Mouse (Mus musculus): Measurements from ENCODE around the gene Defb28. TPM values are rescaled to one million over a fixed set of nuclear protein-coding genes. Genes with fewer than 3 reads are reported as not detected.
A peak's percentile ranks its signal among the peaks of the same experiment; 100 is the strongest.

Defb28 gene
- polyA plus RNA-seq, 1 experiment from 2014 or later, result 0.95 TPM

DNA sequence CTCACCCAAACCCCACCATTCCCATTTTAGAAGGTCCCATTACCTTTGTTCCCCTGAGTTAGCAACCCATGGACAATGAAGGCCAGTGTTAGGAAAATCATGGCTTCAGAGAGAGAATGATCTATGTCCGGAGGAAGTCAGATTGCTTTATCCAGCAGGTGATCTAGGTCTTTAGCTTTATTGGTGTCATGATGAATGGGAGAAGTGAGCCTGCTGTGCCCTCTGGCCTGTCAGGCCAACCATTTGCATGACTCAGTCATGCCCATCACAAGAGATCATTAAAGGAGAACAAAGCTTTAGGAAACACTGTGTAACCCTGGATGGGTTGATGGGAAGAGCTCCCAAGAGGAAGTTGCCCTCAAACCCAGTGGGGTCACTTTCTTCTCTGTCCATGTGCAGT, 6.5 kb upstream of the Defb28 start, which contains the start of gene Defb26:
TSS of gene Defb26 (minus strand) at position 101 of the 400 bp plus-strand sequence.
- Histone ChIP-seq H3K9me3 (replicated peaks) (no peaks in the 10 kb centered on the region), H3K9ac (no peak within 1 kb of the TSS), H3K36me3 (no peaks in the 10 kb centered on the region), H3K4me3 (replicated peaks) (no peak within 1 kb of the TSS), H3K27me3 (no peaks in the 10 kb centered on the region), H3K4me2 (no peak within 1 kb of the TSS), H3K27ac (no peak within 1 kb of the TSS), H3K4me1 (0 out of 2 replicates have a peak, but pooled peaks cover 6% of the 10 kb centered on the region)
- WGBS, result 68% methylated on average over 1 of the region's 1 CpGs
- no peak for ATAC-seq (replicated peaks; ENCODE audit: low FRiP score)

DNA sequence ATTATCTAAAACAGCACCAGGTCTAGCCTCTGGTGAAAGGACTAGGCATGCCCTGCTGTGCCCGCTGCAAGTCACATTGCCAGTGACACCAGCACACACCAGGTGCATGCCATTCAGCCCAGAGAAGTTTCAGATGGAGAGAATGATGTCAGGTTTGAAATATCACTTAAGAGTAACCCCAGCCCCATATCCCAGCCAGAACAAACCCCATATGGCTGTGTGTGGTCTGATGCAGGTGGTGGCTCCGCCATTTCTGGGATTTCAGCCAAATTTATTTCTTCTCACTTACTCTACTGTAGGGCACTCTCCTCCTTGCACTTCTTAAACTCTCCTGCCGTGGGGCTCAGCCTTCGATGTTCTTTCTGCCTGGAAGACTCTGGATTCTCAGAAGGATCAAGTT, 2.0 kb upstream of the Defb28 start:
- Histone ChIP-seq H3K36me3 (no peaks in the 10 kb centered on the region), H3K9me3 (replicated peaks) (no peaks in the 10 kb centered on the region), H3K27me3 (no peaks in the 10 kb centered on the region), H3K9ac (no peak overlapping the region), H3K27ac (no peak overlapping the region), H3K4me3 (replicated peaks) (no peak overlapping the region), H3K4me2 (no peak overlapping the region), H3K4me1 (0 out of 2 replicates have a peak, but pooled peaks cover 8% of the 10 kb centered on the region)
- WGBS, result 42% methylated on average over 4 of the region's 4 CpGs
- peak; percentile 67 for ATAC-seq (replicated peaks; ENCODE audit: low FRiP score)

DNA sequence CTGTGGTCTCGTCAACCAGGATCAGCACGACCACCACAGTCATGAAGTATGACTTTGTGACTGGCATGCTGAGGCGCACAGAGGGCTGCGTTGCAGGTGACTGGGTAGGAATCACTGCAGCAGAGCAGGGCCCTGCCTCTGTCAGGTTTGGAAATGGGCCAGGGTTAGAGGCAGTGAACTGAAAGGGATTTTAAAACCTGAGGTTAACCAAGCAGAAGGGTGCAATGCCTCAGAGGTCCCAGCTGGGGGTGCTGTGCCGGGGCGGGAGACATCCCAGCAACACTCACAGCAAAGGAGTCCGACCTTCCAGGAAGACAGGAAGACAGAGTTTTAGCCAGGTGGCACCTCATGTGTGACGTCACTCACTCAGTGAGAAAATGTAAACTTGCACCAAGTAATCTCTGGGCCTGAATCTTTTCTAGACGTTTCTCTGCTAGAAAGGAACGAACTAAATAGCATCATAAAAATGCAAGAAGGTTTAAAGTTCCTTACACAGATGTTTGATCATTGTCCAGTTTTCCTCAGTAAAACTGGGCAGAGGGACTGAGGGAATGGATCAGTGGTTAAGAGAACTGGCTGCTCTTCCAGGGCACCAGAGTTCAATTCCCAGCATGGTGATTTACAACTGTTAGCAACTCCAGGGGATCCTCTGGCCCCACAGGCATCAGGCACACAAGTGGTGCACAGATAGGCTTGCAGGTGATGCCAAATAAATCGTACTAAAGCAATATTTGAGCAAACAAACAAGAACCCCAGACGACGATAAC, 22.1 kb downstream of the Defb28 start, which contains the start of gene Defb29:
TSS of gene Defb29 (minus strand) at position 155 of the 767 bp plus-strand sequence.
- ATAC-seq (replicated peaks; ENCODE audit: low FRiP score), result peak; percentile 10; the same call in 1 of the 2 replicates
- Histone ChIP-seq H3K27ac (0 out of 2 replicates have a peak within 1 kb of the TSS, but pooled peaks have one; percentile 41), H3K36me3 (no peaks in the 10 kb centered on the region), H3K4me3 (replicated peaks) (no peak within 1 kb of the TSS), H3K27me3 (no peaks in the 10 kb centered on the region), H3K4me1 (peaks cover 32% of the 10 kb centered on the region), H3K4me2 (no peak within 1 kb of the TSS), H3K9me3 (replicated peaks) (peaks cover 4% of the 10 kb centered on the region; the same call in 1 of the 2 replicates), H3K9ac (no peak within 1 kb of the TSS)
- WGBS, result 37% methylated on average over 13 of the region's 13 CpGs

DNA sequence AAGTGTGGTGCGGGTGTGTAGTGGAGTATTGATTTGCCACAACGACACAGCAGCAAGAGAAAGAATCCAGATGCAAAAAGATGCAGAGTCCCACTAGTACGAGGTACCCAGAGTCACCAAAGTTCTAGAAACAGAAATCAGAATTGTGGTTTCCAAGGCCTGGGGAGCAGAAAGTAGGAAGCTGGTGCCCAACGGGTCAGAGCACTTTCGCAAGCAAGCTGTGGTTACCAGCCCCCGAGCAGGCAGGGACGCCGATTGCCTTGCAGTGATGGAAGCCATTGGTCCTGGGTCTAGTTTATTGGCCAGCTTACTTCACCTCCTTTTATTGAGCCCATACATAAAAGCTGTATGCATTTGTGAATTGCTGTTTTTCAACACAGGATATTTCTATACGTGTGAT, 23.9 kb downstream of the Defb28 start:
- Histone ChIP-seq H3K9me3 (replicated peaks) (peaks cover 4% of the 10 kb centered on the region; the same call in 1 of the 2 replicates), H3K36me3 (no peaks in the 10 kb centered on the region), H3K27me3 (no peaks in the 10 kb centered on the region), H3K27ac (no peak overlapping the region), H3K4me3 (replicated peaks) (no peak overlapping the region), H3K9ac (no peak overlapping the region), H3K4me1 (peaks cover 39% of the 10 kb centered on the region), H3K4me2 (no peak overlapping the region)
- no peak for ATAC-seq (replicated peaks; ENCODE audit: low FRiP score)
- 82% methylated on average over 9 of the region's 9 CpGs for whole genome bisulfite sequencing

DNA sequence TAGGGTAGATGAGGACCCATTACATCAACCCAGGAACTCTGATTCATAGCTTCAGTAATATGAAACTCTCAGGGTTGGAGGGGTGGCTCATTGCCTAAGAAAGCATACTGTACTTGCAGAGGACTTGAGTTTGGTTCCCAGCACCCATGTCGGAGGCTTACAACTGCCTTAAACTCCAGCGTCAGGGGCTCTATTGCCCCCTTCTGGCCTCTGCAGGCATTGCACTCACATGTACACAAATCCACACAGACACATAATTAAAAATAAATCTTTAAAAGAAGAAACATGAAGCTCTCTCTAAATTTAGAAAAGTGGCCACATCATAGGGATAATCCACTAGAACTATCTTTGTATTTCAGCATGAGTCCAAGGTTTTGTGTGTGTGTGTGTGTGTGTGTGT, 24.8 kb downstream of the Defb28 start:
- Histone ChIP-seq H3K4me1 (peaks cover 39% of the 10 kb centered on the region), H3K9me3 (replicated peaks) (peaks cover 4% of the 10 kb centered on the region; the same call in 1 of the 2 replicates), H3K36me3 (no peaks in the 10 kb centered on the region), H3K9ac (no peak overlapping the region), H3K27me3 (no peaks in the 10 kb centered on the region), H3K4me2 (no peak overlapping the region), H3K4me3 (replicated peaks) (no peak overlapping the region), H3K27ac (peak overlapping the region; percentile 79)
- WGBS, result 80% methylated on average over 2 of the region's 2 CpGs
- no peak for ATAC-seq (replicated peaks; ENCODE audit: low FRiP score)

DNA sequence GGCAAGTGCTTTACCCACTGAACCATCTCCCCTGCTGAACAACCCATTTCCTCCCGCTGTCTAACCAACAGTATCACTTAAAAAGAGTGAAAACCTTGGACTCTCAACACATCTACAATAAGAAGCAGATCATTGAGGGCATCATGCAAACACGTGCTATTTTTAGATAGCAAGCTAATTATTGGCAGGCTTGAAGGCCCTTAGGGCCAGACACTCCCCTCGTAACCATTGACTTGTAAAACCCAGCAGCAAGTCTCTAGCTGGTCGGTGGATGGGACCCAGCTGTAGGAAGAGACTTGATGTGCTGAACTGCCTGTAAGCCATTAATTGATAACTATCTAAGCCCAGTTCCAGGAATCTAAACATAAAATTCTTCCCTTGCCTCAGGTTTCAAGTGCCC, 25.4 kb downstream of the Defb28 start:
- H3K27me3 ChIP-seq, result no peaks in the 10 kb centered on the region
- H3K9ac ChIP-seq, result no peak overlapping the region
- peak; percentile 63 for ATAC-seq (replicated peaks; ENCODE audit: low FRiP score)
- H3K27ac ChIP-seq, result peak overlapping the region; percentile 79
- peaks cover 39% of the 10 kb centered on the region for H3K4me1 ChIP-seq
- H3K9me3 ChIP-seq (replicated peaks), result peaks cover 4% of the 10 kb centered on the region; the same call in 1 of the 2 replicates
- H3K36me3 ChIP-seq, result no peaks in the 10 kb centered on the region
- no peak overlapping the region for H3K4me3 ChIP-seq (replicated peaks)
- 52% methylated on average over 4 of the region's 4 CpGs for WGBS
- no peak overlapping the region for H3K4me2 ChIP-seq

DNA sequence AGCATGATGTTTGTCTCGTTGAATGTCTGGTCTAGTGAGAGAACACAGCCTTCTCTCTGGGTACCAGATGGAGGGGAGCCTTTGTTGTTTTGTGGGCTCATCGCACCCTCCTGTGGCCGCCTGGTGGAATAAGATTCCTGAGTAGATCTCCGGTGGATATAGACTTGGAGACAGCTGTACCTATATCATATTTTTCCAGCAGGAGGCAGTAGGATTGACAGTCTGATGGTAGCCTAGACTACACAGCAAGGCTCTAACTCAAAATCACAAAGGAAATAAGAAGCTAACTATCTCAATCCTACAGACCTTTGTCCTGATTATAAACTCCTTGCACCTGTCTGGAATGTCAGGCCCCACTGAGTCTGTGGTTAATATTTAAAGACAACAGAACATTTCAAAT, 26.6 kb downstream of the Defb28 start:
- no peak overlapping the region for H3K4me3 ChIP-seq (replicated peaks)
- H3K9me3 ChIP-seq (replicated peaks), result peaks cover 4% of the 10 kb centered on the region; the same call in 1 of the 2 replicates
- peak overlapping the region; percentile 79; the same call in 1 of the 2 replicates for H3K27ac ChIP-seq
- peak; percentile 79 for ATAC-seq (replicated peaks; ENCODE audit: low FRiP score)
- no peak overlapping the region for H3K9ac ChIP-seq
- H3K4me2 ChIP-seq, result no peak overlapping the region
- no peaks in the 10 kb centered on the region for H3K27me3 ChIP-seq
- 13% methylated on average over 4 of the region's 4 CpGs for WGBS
- H3K36me3 ChIP-seq, result no peaks in the 10 kb centered on the region
- peaks cover 39% of the 10 kb centered on the region for H3K4me1 ChIP-seq

DNA sequence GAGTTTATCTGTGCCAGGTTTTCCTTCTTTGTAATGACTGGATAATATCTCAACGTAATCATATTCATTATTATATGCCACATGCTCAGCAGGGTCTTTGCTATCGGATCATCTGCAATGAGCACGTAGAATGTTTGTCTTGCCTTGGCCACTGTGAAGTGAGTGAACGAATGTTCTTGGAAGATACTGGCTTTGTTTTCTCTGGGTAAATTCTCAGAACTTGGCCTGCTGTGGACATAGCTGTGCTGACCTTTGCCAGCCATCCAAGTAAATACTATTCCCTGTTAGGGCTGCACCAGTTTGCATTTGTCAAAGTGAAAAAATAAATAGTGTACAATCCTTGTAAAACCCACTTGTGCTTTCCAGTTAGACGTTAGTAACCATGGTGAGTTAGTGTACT, 30.1 kb downstream of the Defb28 start:
- H3K4me2 ChIP-seq, result no peak overlapping the region
- no peak for ATAC-seq (replicated peaks; ENCODE audit: low FRiP score)
- WGBS, result 63% methylated on average over 5 of the region's 5 CpGs

DNA sequence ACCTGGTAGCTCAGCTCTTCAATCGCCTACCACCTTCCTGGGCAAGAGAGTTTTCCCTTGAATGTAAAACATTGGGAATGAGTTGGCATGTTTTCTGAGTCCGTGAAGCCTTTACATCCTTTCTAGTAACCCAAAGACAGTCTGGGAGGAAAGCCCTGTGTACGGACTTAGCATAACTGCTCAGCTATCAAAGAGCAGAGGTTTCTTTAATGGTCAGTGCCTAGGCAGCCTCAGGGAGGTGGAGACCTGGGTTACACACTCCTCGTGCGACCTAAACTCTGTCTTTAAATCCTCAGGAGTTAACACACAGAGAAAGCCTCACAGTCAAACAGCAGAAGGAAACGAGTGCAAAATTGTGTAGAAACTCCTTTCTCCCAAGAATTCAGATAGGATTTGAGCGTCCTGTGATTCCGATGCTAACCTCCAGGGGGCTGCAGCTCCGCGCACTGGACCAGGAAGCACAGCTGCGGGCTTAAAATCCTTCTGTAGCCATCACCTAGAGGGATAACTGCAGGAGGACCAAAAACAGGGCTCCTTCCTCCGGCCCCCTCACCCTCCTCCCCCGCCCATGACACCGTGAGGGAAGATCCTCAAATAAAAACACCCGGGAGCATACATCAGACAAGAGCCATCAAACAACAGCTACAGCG, 35.8 kb downstream of the Defb28 start:
- Histone ChIP-seq H3K27ac (0 out of 2 replicates have a peak overlapping the region, but pooled peaks have one; percentile 41), H3K4me1 (peaks cover 23% of the 10 kb centered on the region), H3K4me2 (peak overlapping the region; percentile 52), H3K36me3 (no peaks in the 10 kb centered on the region), H3K27me3 (no peaks in the 10 kb centered on the region), H3K4me3 (replicated peaks) (peak overlapping the region; percentile 21; the same call in 1 of the 2 replicates), H3K9ac (no peak overlapping the region), H3K9me3 (replicated peaks) (no peaks in the 10 kb centered on the region)
- WGBS, result 11% methylated on average over 16 of the region's 16 CpGs
- 0 out of 2 replicates have a peak, but pooled peaks have one; percentile 49 for ATAC-seq (replicated peaks; ENCODE audit: low FRiP score)

More for the DNA sequence above, 30.1 kb downstream of the Defb28 start:
- H3K27ac ChIP-seq, result 0 out of 2 replicates have a peak overlapping the region, but pooled peaks have one; percentile 6
- no peaks in the 10 kb centered on the region for H3K27me3 ChIP-seq
- H3K4me1 ChIP-seq, result peaks cover 38% of the 10 kb centered on the region
- no peak overlapping the region for H3K4me3 ChIP-seq (replicated peaks)
- no peak overlapping the region for H3K9ac ChIP-seq
- no peaks in the 10 kb centered on the region for H3K9me3 ChIP-seq (replicated peaks)
- H3K36me3 ChIP-seq, result no peaks in the 10 kb centered on the region

DNA sequence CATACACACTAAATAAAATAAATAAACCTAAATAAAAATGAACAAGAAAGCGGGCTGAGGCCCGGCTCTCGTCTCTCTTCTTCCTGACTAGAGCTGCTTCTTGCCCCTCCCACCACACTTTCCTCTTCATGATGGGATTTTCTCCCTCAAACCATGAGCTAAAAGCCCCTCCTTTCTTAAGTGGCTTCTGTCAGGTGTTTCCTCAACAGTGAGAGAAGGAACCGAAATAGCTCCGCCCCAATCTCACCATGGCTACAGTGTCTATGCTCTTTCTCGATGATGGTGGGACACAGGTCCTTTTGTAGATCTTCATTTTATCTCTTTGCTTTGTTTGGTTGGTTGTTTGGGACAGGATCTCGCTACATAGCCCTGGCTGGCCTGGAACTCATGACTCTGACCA, 38.6 kb downstream of the Defb28 start:
- 94% methylated on average over 7 of the region's 7 CpGs for WGBS

DNA sequence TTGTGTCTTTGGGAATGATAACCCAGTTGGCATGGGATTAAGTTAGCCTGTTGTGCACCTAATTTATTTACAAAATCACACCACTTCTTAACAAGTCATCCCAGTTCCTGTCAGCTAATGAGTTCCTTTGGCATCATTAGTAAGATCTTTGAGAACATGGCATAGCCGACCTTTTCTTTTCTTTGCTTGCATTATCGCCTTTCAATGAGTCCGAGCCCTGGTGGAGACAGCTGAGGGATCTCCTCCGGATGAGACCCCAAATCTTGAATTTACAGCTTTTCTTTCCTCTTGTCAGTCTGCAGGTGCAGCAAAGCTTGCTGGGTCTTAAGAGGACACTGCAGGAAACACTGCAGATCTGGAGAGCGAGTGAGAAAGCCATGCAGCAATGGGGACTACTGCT, 51.0 kb downstream of the Defb28 start, which contains the start of gene Gm17416:
TSS of gene Gm17416 (plus strand) at position 301 of the 400 bp plus-strand sequence.
- no peak for ATAC-seq (replicated peaks; ENCODE audit: low FRiP score)
- 0 out of 2 replicates have a peak, but pooled peaks cover under 1% of the 10 kb centered on the region for H3K4me1 ChIP-seq
- H3K36me3 ChIP-seq, result no peaks in the 10 kb centered on the region
- peak within 1 kb of the TSS; percentile 67 for H3K27ac ChIP-seq
- WGBS, result 82% methylated on average over 5 of the region's 5 CpGs
- H3K9ac ChIP-seq, result no peak within 1 kb of the TSS
- no peaks in the 10 kb centered on the region for H3K9me3 ChIP-seq (replicated peaks)
- no peak within 1 kb of the TSS for H3K4me3 ChIP-seq (replicated peaks)
- no peak within 1 kb of the TSS for H3K4me2 ChIP-seq
- H3K27me3 ChIP-seq, result no peaks in the 10 kb centered on the region

More for the DNA sequence above, 38.6 kb downstream of the Defb28 start:
- Histone ChIP-seq H3K36me3 (no peaks in the 10 kb centered on the region), H3K4me2 (no peak overlapping the region), H3K4me1 (peaks cover 15% of the 10 kb centered on the region), H3K9me3 (replicated peaks) (no peaks in the 10 kb centered on the region), H3K27me3 (no peaks in the 10 kb centered on the region), H3K9ac (no peak overlapping the region), H3K4me3 (replicated peaks) (no peak overlapping the region), H3K27ac (no peak overlapping the region)
- ATAC-seq (replicated peaks; ENCODE audit: low FRiP score), result no peak

DNA sequence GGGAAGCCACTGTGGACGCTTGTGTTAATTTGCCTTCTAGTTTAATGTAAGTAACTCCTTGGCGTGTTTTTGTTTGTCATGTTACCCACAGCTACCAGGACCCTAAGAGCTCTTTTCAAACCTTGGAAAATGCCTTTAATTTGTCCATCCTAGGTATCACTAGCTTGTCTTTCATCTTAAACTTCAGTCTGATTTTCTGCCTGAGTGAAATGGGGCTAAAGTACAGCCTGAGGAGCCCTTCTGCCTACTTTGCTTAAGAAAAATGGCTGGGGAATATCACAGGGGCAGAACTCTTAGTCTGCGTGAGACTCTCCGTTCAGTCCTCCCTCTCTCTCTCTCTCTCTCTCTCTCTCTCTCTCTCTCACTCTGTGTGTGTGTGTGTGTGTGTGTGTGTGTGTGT, 51.8 kb downstream of the Defb28 start:
- Histone ChIP-seq H3K9ac (no peak overlapping the region), H3K4me1 (0 out of 2 replicates have a peak, but pooled peaks cover 2% of the 10 kb centered on the region), H3K27ac (peak overlapping the region; percentile 67), H3K27me3 (no peaks in the 10 kb centered on the region), H3K4me2 (no peak overlapping the region), H3K36me3 (no peaks in the 10 kb centered on the region), H3K4me3 (replicated peaks) (no peak overlapping the region), H3K9me3 (replicated peaks) (no peaks in the 10 kb centered on the region)
- WGBS, result 78% methylated on average over 4 of the region's 4 CpGs
- no peak for ATAC-seq (replicated peaks; ENCODE audit: low FRiP score)
